Mouse (Mus musculus) 3T3-L1 (cell line): ENCODE data around the gene Arl14.
"Not testable (repeated sequence)": the region's sequence is repeated elsewhere in the genome, so short reads cannot be mapped to it uniquely, and the experiment has no call there.

Source experiments
- DNase-seq: peaks from one replicate; pipeline ENCODE4 v3.0.0-alpha.2; 2015; ENCODE audit warnings: low read depth, low spot score

Gene Arl14

DNA sequence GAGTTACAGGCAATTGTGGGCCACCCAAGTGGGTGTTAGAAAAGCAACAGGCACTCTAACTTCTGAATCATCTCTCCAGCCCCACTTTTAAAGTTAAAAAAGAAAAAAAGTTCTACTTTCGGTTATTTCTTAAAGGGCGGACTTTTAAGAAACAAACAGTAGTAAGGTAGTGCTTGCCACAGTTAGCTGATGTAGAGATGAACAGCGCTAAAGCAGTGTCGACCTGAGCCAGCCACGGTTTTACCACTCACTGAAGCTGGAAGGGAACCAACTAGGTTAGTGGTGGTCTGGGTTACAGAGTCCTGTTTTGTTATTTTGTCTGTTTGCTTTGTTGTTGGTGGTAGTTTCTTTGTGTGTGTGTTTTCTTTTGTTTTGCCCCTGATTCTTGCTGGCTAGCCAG, 8.8 kb upstream of the Arl14 start:
- no peak for DNase-seq

DNA sequence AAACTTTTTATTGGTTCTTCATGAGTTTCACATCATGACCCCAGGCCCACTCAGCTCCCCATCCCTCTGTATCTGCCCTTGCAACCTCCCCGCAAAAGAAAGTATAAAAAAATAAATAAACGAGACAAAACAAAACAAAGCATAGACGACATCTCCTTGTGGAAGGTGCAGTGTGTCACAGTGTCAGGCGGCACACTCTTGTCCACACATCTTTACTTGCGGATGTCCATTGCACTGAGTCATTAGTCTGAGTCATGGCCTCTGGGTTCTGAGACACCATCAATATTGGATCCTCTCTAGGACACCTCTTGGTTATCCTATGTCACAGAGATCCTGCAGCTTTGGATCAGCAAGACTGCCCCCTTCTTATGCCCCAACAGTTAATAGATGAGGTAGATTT, 7.7 kb upstream of the Arl14 start:
- no peak for DNase-seq

- no peak for DNase-seq
Measured at GRCm38 (mm10) chr3:69222502-69222900, 282 bp downstream of the Arl14 start.

DNA sequence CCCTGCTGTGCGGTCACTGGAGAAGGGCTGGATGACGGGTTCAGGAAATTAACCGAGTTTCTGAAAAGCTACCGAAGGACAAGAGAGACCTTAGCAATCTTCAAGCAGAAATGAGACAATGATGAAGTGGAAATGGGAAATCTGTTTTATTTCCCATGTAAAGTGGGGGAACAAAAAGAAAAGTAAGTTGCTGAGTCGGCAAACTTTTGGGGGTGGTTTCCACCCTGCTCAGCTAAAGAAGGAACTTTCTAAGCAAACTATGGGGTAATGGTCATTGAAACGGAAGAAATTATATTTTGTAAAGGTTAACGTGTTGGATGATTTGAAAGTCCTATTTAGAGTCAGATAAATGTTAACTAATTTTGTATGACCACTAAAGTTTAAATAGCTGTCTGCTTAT, 768 bp downstream of the Arl14 start:
- DNase-seq: no peak

DNA sequence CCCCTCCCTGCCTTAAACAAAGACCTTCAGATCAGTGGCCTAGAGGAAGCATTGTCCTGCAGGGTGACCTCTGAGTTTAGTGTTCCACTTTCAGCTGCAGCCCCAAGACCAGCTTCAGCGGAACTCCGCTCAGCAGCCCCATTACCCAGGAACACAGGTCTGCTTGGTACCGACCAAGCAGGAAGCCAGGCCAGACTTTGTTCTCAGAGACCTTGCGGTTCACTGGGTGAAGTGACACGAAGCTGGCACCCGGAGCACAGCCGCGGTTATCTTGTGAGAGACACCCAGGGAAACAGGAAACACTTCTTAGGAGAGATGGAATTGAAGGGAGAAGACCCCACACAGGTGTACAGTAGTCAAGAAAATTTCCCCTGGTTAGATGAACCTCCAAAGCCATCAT, 1.4 kb downstream of the Arl14 start:
- no peak for DNase-seq

DNA sequence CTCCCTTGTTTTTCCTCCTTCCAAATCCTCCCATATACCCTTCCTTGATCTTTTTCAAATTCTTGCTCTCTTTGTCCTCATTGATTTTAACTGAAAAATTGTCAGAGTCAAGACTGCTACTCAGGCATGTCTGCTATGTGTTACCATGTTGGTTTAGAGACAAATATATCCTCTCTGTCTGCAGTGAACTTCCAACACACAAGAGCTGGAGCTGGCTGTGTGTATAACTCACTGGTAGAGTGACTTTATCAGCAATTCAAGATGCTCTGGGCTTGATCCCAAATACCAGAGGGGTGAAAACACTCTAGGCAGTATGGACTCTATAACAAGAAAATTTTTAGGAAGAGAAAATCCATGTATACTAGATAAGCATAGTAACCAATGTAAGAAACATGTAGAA, 2.8 kb downstream of the Arl14 start:
- DNase-seq: no peak

GRCm38 (mm10) chr3:69226496-69226895, 4.3 kb downstream of the Arl14 start:
- no peak for DNase-seq

DNA sequence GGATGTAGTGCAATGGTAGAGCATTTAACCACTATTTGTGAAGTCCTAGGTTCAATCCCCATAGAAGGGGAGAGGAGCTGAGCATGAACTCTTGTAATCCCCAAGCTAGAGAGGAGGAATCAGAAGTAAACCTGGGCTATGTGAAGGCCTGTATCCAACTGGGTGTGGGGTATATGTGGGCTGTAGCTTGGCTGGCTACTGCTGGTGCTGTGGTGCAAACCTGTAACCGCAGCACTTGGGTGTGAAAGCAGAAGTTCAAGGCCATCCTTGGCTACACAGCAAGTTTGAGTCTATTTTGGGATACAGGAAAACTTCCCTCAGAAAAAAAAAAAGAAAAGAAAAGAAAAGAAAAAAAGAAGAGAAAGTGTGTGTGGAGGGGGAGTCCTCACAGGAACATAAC, 5.8 kb downstream of the Arl14 start:
- no peak for DNase-seq

GRCm38 (mm10) chr3:69231522-69232138, 9.4 kb downstream of the Arl14 start:
- no peak for DNase-seq

DNA sequence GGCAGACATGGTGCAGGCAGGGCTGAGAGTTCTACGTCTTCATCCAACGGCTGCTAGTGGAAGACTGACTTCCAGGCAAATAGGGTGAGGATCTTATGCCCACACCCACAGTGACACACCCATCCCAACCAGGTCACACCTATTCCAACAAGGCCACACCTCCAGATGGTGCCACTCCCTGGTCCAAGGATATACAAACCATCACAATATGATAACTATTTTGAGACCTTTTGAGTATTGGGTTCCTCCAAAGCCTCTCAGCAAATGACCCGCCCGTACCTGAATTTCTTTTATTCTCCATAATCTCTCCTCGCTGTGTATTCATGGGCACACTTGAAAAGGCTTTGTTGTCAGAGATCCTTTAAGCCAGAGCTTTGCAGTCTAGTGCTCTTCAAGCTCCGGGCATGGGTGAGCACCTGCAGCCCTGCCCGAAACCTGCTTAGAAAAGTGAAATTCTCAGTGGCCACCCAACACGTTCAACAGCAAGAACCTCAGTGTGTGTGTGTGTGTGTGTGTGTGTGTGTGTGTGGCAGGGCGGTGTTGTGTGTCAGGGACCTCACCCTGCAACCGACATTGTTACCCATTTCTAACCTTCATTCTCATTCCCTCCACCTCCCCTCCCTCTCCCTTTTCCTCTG, 11.5 kb downstream of the Arl14 start:
- DNase-seq: not testable (repeated sequence)

- no peak for DNase-seq
Measured at GRCm38 (mm10) chr3:69234525-69234924, 12.3 kb downstream of the Arl14 start.

GRCm38 (mm10) chr3:69235806-69236205, 13.6 kb downstream of the Arl14 start:
- DNase-seq: no peak

DNA sequence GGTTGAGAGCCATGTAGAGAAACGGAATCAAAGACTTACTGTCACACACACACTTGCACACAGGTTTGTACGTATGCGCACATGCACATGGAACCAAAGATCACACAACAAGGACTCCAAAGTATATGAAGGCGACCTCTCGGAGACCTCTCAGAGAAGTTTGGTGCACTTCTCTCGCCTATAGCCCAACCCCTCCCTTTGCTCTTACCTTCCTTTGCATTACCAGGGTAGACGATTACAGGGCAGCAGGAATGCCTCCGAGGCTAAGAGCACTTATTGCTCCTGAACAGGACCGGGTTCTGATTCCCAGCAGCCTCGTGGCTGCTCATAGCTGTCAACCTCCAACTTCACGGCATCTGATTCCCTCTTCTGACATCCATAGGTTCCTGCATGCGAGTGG, 14.3 kb downstream of the Arl14 start:
- DNase-seq: no peak

GRCm38 (mm10) chr3:69238141-69238851, 16.1 kb downstream of the Arl14 start:
- peak; percentile 85 for DNase-seq

- no peak for DNase-seq
Measured at GRCm38 (mm10) chr3:69239246-69239645, 17.0 kb downstream of the Arl14 start.

- DNase-seq: no peak
Measured at GRCm38 (mm10) chr3:69241020-69241419, 18.8 kb downstream of the Arl14 start.

- peak; percentile 76 for DNase-seq
Measured at GRCm38 (mm10) chr3:69253096-69253866, 31.1 kb downstream of the Arl14 start.

DNA sequence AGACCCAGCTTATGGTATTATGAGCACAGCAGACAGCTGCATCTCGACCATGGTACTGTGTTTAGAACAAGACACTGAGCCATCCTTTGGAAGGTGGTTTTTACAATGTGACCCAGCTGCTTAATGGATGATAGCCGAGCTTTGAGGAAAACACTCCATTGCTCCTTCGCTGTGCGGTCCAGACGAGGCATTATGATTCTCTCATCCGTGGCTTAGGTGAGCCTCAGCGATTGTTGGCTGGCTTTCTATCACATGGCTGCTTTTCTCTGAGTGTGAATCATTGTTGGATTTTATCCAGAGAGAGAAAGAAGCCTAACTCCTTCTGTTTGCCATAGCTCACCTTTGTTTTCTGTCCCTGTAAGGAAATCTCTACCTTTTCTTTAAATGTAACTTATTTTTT, 32.5 kb downstream of the Arl14 start:
- peak; percentile 28 for DNase-seq

- peak; percentile 91 for DNase-seq
Measured at GRCm38 (mm10) chr3:69257049-69257699, 35.0 kb downstream of the Arl14 start.

- DNase-seq: no peak
Measured at GRCm38 (mm10) chr3:69263010-69263643, 40.9 kb downstream of the Arl14 start.

DNA sequence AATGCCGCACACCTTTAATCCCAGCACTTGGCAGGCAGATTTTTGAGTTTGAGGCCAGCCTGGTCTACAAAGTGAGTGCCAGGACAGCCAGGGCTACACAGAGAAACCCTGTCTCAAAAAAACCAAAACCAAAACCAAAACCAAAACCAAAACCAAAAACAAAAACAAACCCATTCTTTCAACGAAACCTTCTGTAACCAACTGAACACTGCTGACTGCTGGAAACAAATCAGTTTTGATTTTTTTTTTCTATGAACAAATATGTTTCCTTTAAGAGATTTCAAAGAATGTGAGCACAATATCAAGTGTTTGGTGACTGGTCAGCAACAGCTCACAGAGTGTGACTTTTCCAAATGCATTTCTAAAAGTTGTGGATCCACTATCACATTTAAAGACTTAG, 42.1 kb downstream of the Arl14 start:
- not testable (repeated sequence) for DNase-seq
